Mouse (Mus musculus) lung, embryonic 14.5 days (tissue): ENCODE measurements around the gene Golga5. TPM values are rescaled to one million over a fixed set of nuclear protein-coding genes. Genes with fewer than 3 reads are reported as not detected.

Source experiments
- ATAC-seq: fragments of 200-750 bp; cut with Nextera tagmentation; 2 replicates; pipeline ENCODE4 v1.8.0; 2017; ENCODE audit warnings: mild to moderate bottlenecking, moderate TSS enrichment, moderate library complexity; ENCODE audit not compliant: insufficient read depth
- DNase-seq: peaks from one replicate; pipeline ENCODE4 v3.0.0-alpha.2; 2015
- H3K27ac ChIP-seq: fragments of 300-500 bp; sonication (generic); 2 replicates; pipeline ENCODE4 v1.5.1; 2014; ENCODE audit warnings: low read depth, mild to moderate bottlenecking, moderate library complexity
- H3K27me3 ChIP-seq: fragments of 300-500 bp; sonication (generic); 2 replicates; pipeline ENCODE4 v1.6.1; 2014; ENCODE audit warnings: low read length, control low read depth; ENCODE audit not compliant: insufficient read depth
- H3K36me3 ChIP-seq: fragments of 300-500 bp; sonication (generic); 2 replicates; pipeline ENCODE4 v1.6.1; 2014; ENCODE audit warnings: control low read depth; ENCODE audit not compliant: insufficient read depth
- H3K4me1 ChIP-seq: fragments of 300-500 bp; sonication (generic); 2 replicates; pipeline ENCODE4 v1.6.1; 2014; ENCODE audit warnings: antibody characterized with exemption, control low read depth; ENCODE audit not compliant: insufficient read depth
- H3K4me2 ChIP-seq: fragments of 300-500 bp; sonication (generic); 2 replicates; pipeline ENCODE4 v1.6.1; 2014; ENCODE audit warnings: mild to moderate bottlenecking
- H3K4me3 ChIP-seq: fragments of 300-500 bp; sonication (generic); 2 replicates; pipeline ENCODE4 v1.5.1; 2014; ENCODE audit warnings: low read depth, low read length
- H3K9ac ChIP-seq: fragments of 300-500 bp; sonication (generic); 2 replicates; pipeline ENCODE4 v1.6.1; 2014
- H3K9me3 ChIP-seq: fragments of 300-500 bp; sonication (generic); 2 replicates; pipeline ENCODE4 v1.6.1; 2016; ENCODE audit warnings: low read depth, low read length, control low read depth
- CTCF ChIP-seq: IDR thresholded peaks from 2 replicates; pipeline ENCODE4 v1.5.1; 2016; ENCODE audit warnings: antibody characterized with exemption, low read depth
- WGBS: fragments of 180-500 bp; shearing (Covaris S2); extraction: QIAGEN DNeasy Blood & Tissue Kit; methylation state at CpG from one replicate; pipeline ENCODE4 v1.1.7; 2014; 5-methylcytosine and 5-hydroxymethylcytosine counted together
- polyA plus RNA-seq: library from polyadenylated mRNA; unstranded; fragments of >200 nt; fragmentation: Nextera tagmentation; extraction: Ambion mirVana; gene quantifications from 2 replicates; pipeline ENCODE4 v1.2.1, GENCODE M21; 2014

The Golga5 gene
- polyA plus RNA-seq, 1 experiment from 2014 or later: 29.4 TPM

- no peak overlapping the region for H3K4me3 ChIP-seq
- H3K4me1 ChIP-seq: peaks cover 4% of the 10 kb centered on the region; the same call in 1 of the 2 replicates
- no peak overlapping the region for H3K27ac ChIP-seq
- ATAC-seq: no peak
- H3K9ac ChIP-seq: no peak overlapping the region
- H3K36me3 ChIP-seq: no peaks in the 10 kb centered on the region
- DNase-seq: peak; percentile 23
- TF ChIP-seq CTCF: no peak
- no peaks in the 10 kb centered on the region for H3K9me3 ChIP-seq
- peak overlapping the region; percentile 15; the same call in 1 of the 2 replicates for H3K4me2 ChIP-seq
- H3K27me3 ChIP-seq: no peaks in the 10 kb centered on the region
- WGBS: 60% methylated on average over 10 of the region's 10 CpGs
Measured at GRCm38 (mm10) chr12:102436939-102437526, 31.9 kb upstream of the Golga5 start.

- DNase-seq: peak; percentile 69
- Histone ChIP-seq H3K9ac (peak overlapping the region; percentile 28; the same call in 1 of the 2 replicates), H3K4me2 (peak overlapping the region; percentile 83)
Measured at GRCm38 (mm10) chr12:102437952-102438351, 31.0 kb upstream of the Golga5 start.

GRCm38 (mm10) chr12:102438983-102439631 lies 29.8 kb upstream of the Golga5 start:
- Histone ChIP-seq H3K4me3 (peak overlapping the region; percentile 61), H3K36me3 (no peaks in the 10 kb centered on the region), H3K27ac (peak overlapping the region; percentile 9; the same call in 1 of the 2 replicates), H3K4me1 (peaks cover 4% of the 10 kb centered on the region; the same call in 1 of the 2 replicates), H3K4me2 (peak overlapping the region; percentile 83), H3K9ac (peak overlapping the region; percentile 67), H3K27me3 (no peaks in the 10 kb centered on the region), H3K9me3 (no peaks in the 10 kb centered on the region)
- WGBS: 2% methylated on average over 20 of the region's 20 CpGs
- no peak for TF ChIP-seq CTCF
- DNase-seq: no peak
- peak; percentile 9 for ATAC-seq

More at GRCm38 (mm10) chr12:102437952-102438351, 31.0 kb upstream of the Golga5 start:
- Histone ChIP-seq H3K27ac (peak overlapping the region; percentile 51; the same call in 1 of the 2 replicates), H3K4me1 (peaks cover 4% of the 10 kb centered on the region; the same call in 1 of the 2 replicates), H3K9me3 (no peaks in the 10 kb centered on the region), H3K4me3 (peak overlapping the region; percentile 61; the same call in 1 of the 2 replicates), H3K27me3 (no peaks in the 10 kb centered on the region), H3K36me3 (no peaks in the 10 kb centered on the region)
- ATAC-seq: peak; percentile 12; the same call in 1 of the 2 replicates
- TF ChIP-seq CTCF: no peak
- WGBS: 58% methylated on average over 5 of the region's 5 CpGs

GRCm38 (mm10) chr12:102439632-102440023 lies 29.3 kb upstream of the Golga5 start, which contains the start of gene Lgmn:
Gene Lgmn (minus strand): TSS chr12:102439813.
- Histone ChIP-seq H3K4me3 (peak within 1 kb of the TSS; percentile 61), H3K4me2 (peak within 1 kb of the TSS; percentile 83), H3K4me1 (peaks cover 4% of the 10 kb centered on the region; the same call in 1 of the 2 replicates), H3K27me3 (no peaks in the 10 kb centered on the region), H3K27ac (peak within 1 kb of the TSS; percentile 9), H3K36me3 (no peaks in the 10 kb centered on the region), H3K9me3 (no peaks in the 10 kb centered on the region), H3K9ac (peak within 1 kb of the TSS; percentile 67)
- ATAC-seq (peak; percentile 99), DNase-seq (peak; percentile 99)
- TF ChIP-seq CTCF: no peak; the same call in 1 of the 2 replicates
- under 1% methylated on average over 28 of the region's 28 CpGs for WGBS

- Histone ChIP-seq H3K27ac (no peak overlapping the region), H3K9ac (no peak overlapping the region), H3K9me3 (no peaks in the 10 kb centered on the region), H3K4me3 (no peak overlapping the region), H3K36me3 (no peaks in the 10 kb centered on the region), H3K4me1 (peaks cover 4% of the 10 kb centered on the region; the same call in 1 of the 2 replicates), H3K4me2 (no peak overlapping the region), H3K27me3 (no peaks in the 10 kb centered on the region)
- ATAC-seq (no peak), DNase-seq (no peak)
- 76% methylated on average over 7 of the region's 7 CpGs for WGBS
- no peak for TF ChIP-seq CTCF
Measured at GRCm38 (mm10) chr12:102440551-102440950, 28.4 kb upstream of the Golga5 start.

- Histone ChIP-seq H3K4me2 (no peak overlapping the region), H3K27ac (no peak overlapping the region), H3K36me3 (no peaks in the 10 kb centered on the region), H3K9me3 (no peaks in the 10 kb centered on the region), H3K4me1 (peaks cover 4% of the 10 kb centered on the region; the same call in 1 of the 2 replicates), H3K4me3 (no peak overlapping the region), H3K9ac (no peak overlapping the region), H3K27me3 (no peaks in the 10 kb centered on the region)
- 84% methylated on average over 6 of the region's 6 CpGs for WGBS
- no peak for TF ChIP-seq CTCF
- no peak for ATAC-seq
- DNase-seq: no peak
Measured at GRCm38 (mm10) chr12:102441141-102441540, 27.8 kb upstream of the Golga5 start.

GRCm38 (mm10) chr12:102442639-102443038 lies 26.3 kb upstream of the Golga5 start:
- Histone ChIP-seq H3K4me3 (no peak overlapping the region), H3K9me3 (no peaks in the 10 kb centered on the region), H3K27me3 (no peaks in the 10 kb centered on the region), H3K36me3 (no peaks in the 10 kb centered on the region), H3K4me2 (no peak overlapping the region), H3K9ac (no peak overlapping the region), H3K27ac (no peak overlapping the region), H3K4me1 (peaks cover 4% of the 10 kb centered on the region; the same call in 1 of the 2 replicates)
- DNase-seq (no peak), ATAC-seq (no peak)
- TF ChIP-seq CTCF: no peak
- 79% methylated on average over 15 of the region's 15 CpGs for WGBS
